Mouse (Mus musculus) forebrain, embryonic 12.5 days (tissue): ENCODE measurements around the gene Adk. TPM values are rescaled to one million over a fixed set of nuclear protein-coding genes. Genes with fewer than 3 reads are reported as not detected.
A peak's percentile ranks its signal among the peaks of the same experiment; 100 is the strongest.

ENCODE experiments used
- ATAC-seq: fragments of 200-750 bp; cut with Nextera tagmentation; 2 replicates; pipeline ENCODE4 v1.8.0; 2017; ENCODE audit warnings: moderate TSS enrichment; ENCODE audit not compliant: low FRiP score
- H3K27ac ChIP-seq: fragments of 300-500 bp; sonication (generic); 2 replicates; pipeline ENCODE4 v1.5.1; 2016; ENCODE audit warnings: mild to moderate bottlenecking
- H3K27me3 ChIP-seq: fragments of 300-500 bp; sonication (generic); 2 replicates; pipeline ENCODE4 v1.6.1; 2016; ENCODE audit warnings: mild to moderate bottlenecking
- H3K36me3 ChIP-seq: fragments of 300-500 bp; sonication (generic); replicated peaks from 2 replicates; pipeline ENCODE4 v1.6.1; 2016; ENCODE audit warnings: mild to moderate bottlenecking
- H3K4me1 ChIP-seq: fragments of 300-500 bp; sonication (generic); 2 replicates; pipeline ENCODE4 v1.6.1; 2016
- H3K4me2 ChIP-seq: fragments of 300-500 bp; sonication (generic); 2 replicates; pipeline ENCODE4 v1.6.1; 2016; ENCODE audit warnings: mild to moderate bottlenecking, moderate library complexity
- H3K4me3 ChIP-seq: fragments of 300-500 bp; sonication (generic); replicated peaks from 2 replicates; pipeline ENCODE4 v1.5.1; 2016; ENCODE audit warnings: mild to moderate bottlenecking
- H3K9ac ChIP-seq: fragments of 300-500 bp; sonication (generic); 2 replicates; pipeline ENCODE4 v1.6.1; 2016; ENCODE audit warnings: mild to moderate bottlenecking
- H3K9me3 ChIP-seq: fragments of 300-500 bp; sonication (generic); 2 replicates; pipeline ENCODE4 v1.6.1; 2016
- WGBS: fragments of 180-500 bp; shearing (Covaris S2); methylation state at CpG from one replicate; pipeline ENCODE4 v1.1.7; 2016; 5-methylcytosine and 5-hydroxymethylcytosine counted together
- polyA plus RNA-seq: library from polyadenylated mRNA; unstranded; fragments of >200 nt; fragmentation: Nextera tagmentation; extraction: Ambion mirVana; gene quantifications from 2 replicates; pipeline ENCODE4 v1.2.1, GENCODE M21; 2016

The Adk gene
- polyA plus RNA-seq, 1 experiment from 2014 or later, result 117 TPM

- Histone ChIP-seq H3K27ac (peak overlapping the region; percentile 75), H3K9ac (no peak overlapping the region), H3K36me3 (no peaks in the 10 kb centered on the region), H3K9me3 (no peaks in the 10 kb centered on the region), H3K27me3 (no peaks in the 10 kb centered on the region), H3K4me2 (no peak overlapping the region), H3K4me1 (peaks cover 3% of the 10 kb centered on the region; the same call in 1 of the 2 replicates), H3K4me3 (no peak overlapping the region)
- 59% methylated on average over 8 of the region's 8 CpGs for WGBS
- peak; percentile 51; the same call in 1 of the 2 replicates for ATAC-seq
Observed at GRCm38 (mm10) chr14:21143406-21144115, 91.2 kb downstream of the Adk start.

- no peak for ATAC-seq
- H3K36me3 ChIP-seq, result no peaks in the 10 kb centered on the region
- H3K9ac ChIP-seq, result no peak overlapping the region
- H3K9me3 ChIP-seq, result no peaks in the 10 kb centered on the region
- H3K4me2 ChIP-seq, result no peak overlapping the region
- H3K4me1 ChIP-seq, result peaks cover 3% of the 10 kb centered on the region; the same call in 1 of the 2 replicates
- no peaks in the 10 kb centered on the region for H3K27me3 ChIP-seq
- 91% methylated on average over 1 of the region's 1 CpGs for WGBS
- no peak overlapping the region for H3K4me3 ChIP-seq
- H3K27ac ChIP-seq, result no peak overlapping the region
Observed at GRCm38 (mm10) chr14:21147171-21147570, 94.8 kb downstream of the Adk start.

GRCm38 (mm10) chr14:21150301-21150700, 97.9 kb downstream of the Adk start:
- no peak overlapping the region for H3K4me2 ChIP-seq
- H3K36me3 ChIP-seq, result no peaks in the 10 kb centered on the region
- no peaks in the 10 kb centered on the region for H3K9me3 ChIP-seq
- H3K4me1 ChIP-seq, result no peaks in the 10 kb centered on the region
- ATAC-seq, result no peak
- H3K27me3 ChIP-seq, result no peaks in the 10 kb centered on the region
- no peak overlapping the region for H3K27ac ChIP-seq
- H3K4me3 ChIP-seq, result no peak overlapping the region
- no peak overlapping the region for H3K9ac ChIP-seq
- 83% methylated on average over 4 of the region's 4 CpGs for WGBS

GRCm38 (mm10) chr14:21152055-21152454, 99.7 kb downstream of the Adk start:
- Histone ChIP-seq H3K27me3 (no peaks in the 10 kb centered on the region), H3K27ac (no peak overlapping the region), H3K9me3 (no peaks in the 10 kb centered on the region), H3K36me3 (no peaks in the 10 kb centered on the region), H3K9ac (no peak overlapping the region), H3K4me2 (no peak overlapping the region), H3K4me1 (no peaks in the 10 kb centered on the region), H3K4me3 (no peak overlapping the region)
- 94% methylated on average over 6 of the region's 6 CpGs for WGBS
- no peak for ATAC-seq

GRCm38 (mm10) chr14:21165706-21166105, 113.3 kb downstream of the Adk start:
- H3K36me3 ChIP-seq, result no peaks in the 10 kb centered on the region
- WGBS, result 40% methylated on average over 10 of the region's 10 CpGs
- H3K27me3 ChIP-seq, result no peaks in the 10 kb centered on the region
- no peaks in the 10 kb centered on the region for H3K9me3 ChIP-seq
- no peak overlapping the region for H3K4me2 ChIP-seq
- H3K27ac ChIP-seq, result 0 out of 2 replicates have a peak overlapping the region, but pooled peaks have one; percentile 3
- H3K9ac ChIP-seq, result no peak overlapping the region
- peaks cover 7% of the 10 kb centered on the region for H3K4me1 ChIP-seq
- H3K4me3 ChIP-seq, result no peak overlapping the region
- no peak for ATAC-seq

- 59% methylated on average over 3 of the region's 3 CpGs for WGBS
- Histone ChIP-seq H3K36me3 (no peaks in the 10 kb centered on the region), H3K27me3 (no peaks in the 10 kb centered on the region), H3K27ac (no peak overlapping the region), H3K9me3 (no peaks in the 10 kb centered on the region), H3K4me3 (no peak overlapping the region), H3K9ac (no peak overlapping the region), H3K4me1 (peaks cover 7% of the 10 kb centered on the region), H3K4me2 (no peak overlapping the region)
- no peak for ATAC-seq
Observed at GRCm38 (mm10) chr14:21166114-21166513, 113.7 kb downstream of the Adk start.

GRCm38 (mm10) chr14:21173973-21174745, 121.8 kb downstream of the Adk start:
- no peak overlapping the region for H3K27ac ChIP-seq
- H3K9ac ChIP-seq, result no peak overlapping the region
- no peak overlapping the region for H3K4me2 ChIP-seq
- no peaks in the 10 kb centered on the region for H3K4me1 ChIP-seq
- 93% methylated on average over 1 of the region's 1 CpGs for WGBS
- H3K9me3 ChIP-seq, result no peaks in the 10 kb centered on the region
- H3K27me3 ChIP-seq, result no peaks in the 10 kb centered on the region
- no peak for ATAC-seq
- H3K36me3 ChIP-seq, result no peaks in the 10 kb centered on the region
- H3K4me3 ChIP-seq, result no peak overlapping the region

GRCm38 (mm10) chr14:21174804-21175203, 122.4 kb downstream of the Adk start:
- Histone ChIP-seq H3K27me3 (no peaks in the 10 kb centered on the region), H3K4me2 (no peak overlapping the region), H3K36me3 (no peaks in the 10 kb centered on the region), H3K9ac (no peak overlapping the region), H3K27ac (no peak overlapping the region), H3K9me3 (no peaks in the 10 kb centered on the region), H3K4me3 (no peak overlapping the region), H3K4me1 (no peaks in the 10 kb centered on the region)
- 88% methylated on average over 2 of the region's 2 CpGs for WGBS
- ATAC-seq, result no peak

- no peak overlapping the region for H3K4me2 ChIP-seq
- 84% methylated on average over 2 of the region's 2 CpGs for WGBS
- no peak for ATAC-seq
- H3K36me3 ChIP-seq, result no peaks in the 10 kb centered on the region
- H3K27ac ChIP-seq, result no peak overlapping the region
- H3K4me1 ChIP-seq, result no peaks in the 10 kb centered on the region
- H3K9ac ChIP-seq, result no peak overlapping the region
- H3K9me3 ChIP-seq, result no peaks in the 10 kb centered on the region
- no peaks in the 10 kb centered on the region for H3K27me3 ChIP-seq
- no peak overlapping the region for H3K4me3 ChIP-seq
Observed at GRCm38 (mm10) chr14:21177781-21178180, 125.4 kb downstream of the Adk start.

- H3K36me3 ChIP-seq, result no peaks in the 10 kb centered on the region
- H3K4me1 ChIP-seq, result no peaks in the 10 kb centered on the region
- no peak overlapping the region for H3K4me2 ChIP-seq
- H3K9me3 ChIP-seq, result no peaks in the 10 kb centered on the region
- no peak for ATAC-seq
- no peak overlapping the region for H3K9ac ChIP-seq
- 89% methylated on average over 6 of the region's 6 CpGs for WGBS
- H3K27ac ChIP-seq, result no peak overlapping the region
- no peaks in the 10 kb centered on the region for H3K27me3 ChIP-seq
- H3K4me3 ChIP-seq, result no peak overlapping the region
Observed at GRCm38 (mm10) chr14:21178356-21178755, 126.0 kb downstream of the Adk start.

GRCm38 (mm10) chr14:21181053-21181452, 128.7 kb downstream of the Adk start:
- Histone ChIP-seq H3K9ac (no peak overlapping the region), H3K4me3 (no peak overlapping the region), H3K27ac (no peak overlapping the region), H3K4me1 (no peaks in the 10 kb centered on the region), H3K4me2 (no peak overlapping the region), H3K9me3 (no peaks in the 10 kb centered on the region), H3K36me3 (no peaks in the 10 kb centered on the region), H3K27me3 (no peaks in the 10 kb centered on the region)
- 74% methylated on average over 3 of the region's 3 CpGs for WGBS
- no peak for ATAC-seq

- 88% methylated on average over 6 of the region's 6 CpGs for WGBS
- H3K4me3 ChIP-seq, result no peak overlapping the region
- H3K4me2 ChIP-seq, result no peak overlapping the region
- no peaks in the 10 kb centered on the region for H3K27me3 ChIP-seq
- no peaks in the 10 kb centered on the region for H3K36me3 ChIP-seq
- no peak overlapping the region for H3K9ac ChIP-seq
- no peak for ATAC-seq
- H3K9me3 ChIP-seq, result no peaks in the 10 kb centered on the region
- no peaks in the 10 kb centered on the region; the same call in 1 of the 2 replicates for H3K4me1 ChIP-seq
- no peak overlapping the region for H3K27ac ChIP-seq
Observed at GRCm38 (mm10) chr14:21191966-21192365, 139.6 kb downstream of the Adk start.
